Mouse (Mus musculus): Measurements from ENCODE around the gene Myo9b. TPM values are rescaled to one million over a fixed set of nuclear protein-coding genes. Genes with fewer than 3 reads are reported as not detected.
"Not testable (repeated sequence)": the region's sequence is repeated elsewhere in the genome, so short reads cannot be mapped to it uniquely, and the experiment has no call there.

The Myo9b gene
- total RNA-seq (2015; ENCODE audit: low replicate concordance) (8.1 and 13.6 TPM in 2 replicates), total RNA-seq (2017; ENCODE audit: low replicate concordance) (14.5 and 22.6 TPM in 2 replicates)

- ATAC-seq (replicated peaks; ENCODE audit: low FRiP score, poor library complexity, severe bottlenecking): peak; percentile 90
These were observed at the start of gene Myo9b, which contains the start of gene Haus8 for GRCm38 (mm10) chr8:71272286-71273150. Gene Myo9b (plus strand): TSS chr8:71272714. Gene Haus8 (minus strand): TSS chr8:71272934.

DNA sequence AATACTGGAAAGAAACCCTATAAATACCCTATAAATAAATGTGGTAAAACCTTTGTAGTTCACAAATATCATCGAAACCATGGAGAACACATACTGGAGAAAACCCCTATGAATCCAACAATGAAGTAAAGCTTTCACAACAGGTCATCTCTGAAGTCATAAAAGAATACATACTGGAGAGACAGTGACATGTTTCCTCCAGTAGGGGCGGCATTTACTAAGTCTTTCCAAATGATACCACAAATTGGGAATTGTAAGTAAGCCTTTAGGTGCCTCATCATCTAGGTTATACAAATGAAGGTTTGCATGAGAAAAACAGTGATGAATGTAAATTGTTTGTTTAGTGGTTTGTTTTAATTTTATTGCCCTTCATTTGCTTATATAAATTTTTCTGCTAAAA, 48.0 kb upstream of the Myo9b start:
- peak; percentile 74 for ATAC-seq (replicated peaks; ENCODE audit: low FRiP score, poor library complexity, severe bottlenecking)

DNA sequence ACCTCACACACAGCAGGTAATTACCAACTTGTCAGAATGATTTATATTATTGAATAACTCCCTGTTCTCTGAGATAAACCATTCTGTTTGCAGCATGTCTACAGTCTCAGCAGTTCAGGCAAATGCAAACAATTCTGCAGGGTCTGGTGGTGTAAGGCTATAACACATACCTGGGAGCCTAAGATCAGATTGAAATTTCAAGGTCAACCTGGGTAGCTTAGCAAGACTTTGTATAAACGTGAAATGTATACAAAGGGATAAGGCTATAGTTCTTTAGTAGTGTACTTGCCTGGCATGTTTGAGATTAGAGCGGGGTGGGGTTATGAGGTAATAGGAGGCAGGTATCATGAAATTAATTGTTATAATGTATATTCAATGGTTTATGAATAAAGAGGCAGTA, 29.8 kb upstream of the Myo9b start:
- no peak for ATAC-seq (replicated peaks; ENCODE audit: low FRiP score, poor library complexity, severe bottlenecking)

GRCm38 (mm10) chr8:71248203-71248602, 24.3 kb upstream of the Myo9b start:
- ATAC-seq (replicated peaks; ENCODE audit: low FRiP score, poor library complexity, severe bottlenecking): no peak

DNA sequence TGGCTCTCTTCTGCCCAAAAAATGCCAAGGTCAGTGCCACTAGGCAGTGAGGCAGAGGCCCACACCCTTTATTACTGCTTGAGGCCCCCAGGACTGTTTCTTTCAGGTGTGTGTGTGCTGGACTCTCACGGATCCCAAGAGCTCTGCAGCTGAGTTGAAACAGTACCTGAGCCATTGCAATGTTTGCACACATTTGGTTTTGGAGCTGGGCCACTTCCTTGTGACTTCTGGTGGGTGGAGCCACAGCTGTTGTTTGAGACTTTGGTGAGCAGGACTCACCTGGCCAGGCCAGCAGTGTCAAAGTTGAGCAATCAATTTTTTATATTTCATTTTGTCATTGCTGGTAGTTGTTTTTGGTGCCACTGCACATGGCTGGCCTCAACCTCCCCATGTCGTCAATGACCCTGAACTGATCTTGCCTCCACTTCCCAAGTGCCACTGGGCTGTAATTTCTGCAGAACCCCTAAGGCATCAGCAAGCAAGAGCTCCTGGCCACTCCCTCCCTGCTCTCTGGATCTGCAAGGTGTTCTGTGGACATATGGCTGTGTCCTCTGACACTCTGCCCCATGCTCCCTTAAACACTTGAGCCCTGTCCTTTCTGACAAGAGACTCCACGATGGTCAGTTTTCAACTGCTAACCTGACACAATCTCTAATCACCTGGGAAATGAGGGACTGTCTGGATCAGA, 15.8 kb upstream of the Myo9b start:
- no peak for ATAC-seq (replicated peaks; ENCODE audit: low FRiP score, poor library complexity, severe bottlenecking)

GRCm38 (mm10) chr8:71261234-71261633, 11.3 kb upstream of the Myo9b start:
- 0 out of 2 replicates have a peak, but pooled peaks have one; percentile 55 for ATAC-seq (replicated peaks; ENCODE audit: low FRiP score, poor library complexity, severe bottlenecking)

DNA sequence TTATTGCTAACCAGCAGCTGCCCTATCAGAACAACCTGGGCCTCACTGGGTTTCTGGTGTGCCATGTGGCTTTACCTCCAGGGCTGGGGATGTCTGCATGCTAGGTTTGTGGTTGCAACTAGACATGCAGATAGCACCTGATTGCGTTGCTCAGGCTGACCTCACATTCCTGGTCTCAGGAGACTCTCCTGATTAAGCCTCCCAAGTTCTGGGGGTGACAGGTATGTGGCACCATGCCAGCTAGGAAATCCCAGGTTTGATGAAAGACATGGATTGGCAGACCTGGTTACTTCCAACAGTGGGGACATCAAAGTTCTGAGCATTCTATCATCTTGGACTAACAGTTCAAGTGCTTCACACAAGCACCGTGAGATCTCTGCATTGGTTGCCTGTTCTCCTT, 4.8 kb upstream of the Myo9b start:
- ATAC-seq (replicated peaks; ENCODE audit: low FRiP score, poor library complexity, severe bottlenecking): no peak

DNA sequence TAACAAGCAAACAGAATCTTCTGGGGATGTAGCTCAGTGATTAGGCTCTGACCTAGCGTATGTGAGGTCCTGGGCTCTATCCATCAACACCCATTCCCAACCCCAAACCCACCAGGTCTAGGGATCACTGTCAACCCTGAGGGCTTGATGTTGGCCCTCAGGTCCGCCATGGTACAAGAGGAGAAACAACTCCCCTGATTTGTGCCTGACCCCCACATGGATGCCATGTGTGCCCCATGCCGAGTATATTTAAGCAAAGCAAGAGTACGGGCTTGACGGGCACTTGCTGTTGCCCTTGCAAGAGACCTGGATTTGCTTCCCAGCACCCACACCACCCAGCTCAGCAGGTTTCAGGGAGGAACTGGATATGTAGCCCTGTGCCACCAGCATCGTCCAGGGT, 4.2 kb upstream of the Myo9b start:
- ATAC-seq (replicated peaks; ENCODE audit: low FRiP score, poor library complexity, severe bottlenecking): not testable (repeated sequence)

- peak; percentile 17; the same call in 1 of the 2 replicates for ATAC-seq (replicated peaks; ENCODE audit: low FRiP score, poor library complexity, severe bottlenecking)
These were observed 884 bp upstream of the Myo9b start for GRCm38 (mm10) chr8:71271630-71272029.

DNA sequence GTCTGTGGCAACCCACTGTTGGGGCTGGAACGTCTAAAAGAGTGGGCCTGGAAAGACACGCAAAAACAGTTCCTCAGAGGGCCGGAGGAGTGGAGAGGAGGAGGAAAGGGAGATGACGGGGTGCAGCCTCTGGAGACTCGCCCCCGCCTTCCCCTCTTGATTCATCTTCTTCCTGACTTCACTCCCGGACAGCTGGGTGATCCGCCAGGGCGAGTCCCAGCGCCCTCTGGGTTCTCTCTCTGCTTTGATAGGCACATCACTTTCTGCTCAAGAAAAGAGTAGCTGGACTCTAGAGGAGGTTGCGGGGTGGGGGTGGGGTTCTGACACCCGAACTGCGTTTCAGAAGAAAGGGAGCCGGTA, 617 bp downstream of the Myo9b start:
- ATAC-seq (replicated peaks; ENCODE audit: low FRiP score, poor library complexity, severe bottlenecking): peak; percentile 41

DNA sequence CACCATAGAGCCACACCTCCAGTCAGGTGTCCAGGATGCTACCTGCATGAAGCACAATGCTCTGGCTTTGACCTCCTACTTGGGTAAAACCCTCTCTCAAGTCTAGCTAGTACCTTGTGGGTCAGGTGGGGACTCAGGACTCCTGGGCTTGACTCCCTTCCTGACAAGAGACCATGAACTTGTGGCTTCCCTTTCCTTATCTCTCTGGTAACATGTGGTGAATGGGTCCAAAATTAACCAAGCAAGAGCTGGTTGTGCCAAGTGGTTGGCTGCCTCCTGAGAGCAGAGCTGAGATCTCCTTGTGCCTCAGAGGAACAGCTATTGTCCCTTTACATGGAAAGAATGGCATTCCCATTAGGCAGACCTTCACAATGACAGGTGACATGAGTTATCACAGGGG, 2.0 kb downstream of the Myo9b start:
- no peak for ATAC-seq (replicated peaks; ENCODE audit: low FRiP score, poor library complexity, severe bottlenecking)

DNA sequence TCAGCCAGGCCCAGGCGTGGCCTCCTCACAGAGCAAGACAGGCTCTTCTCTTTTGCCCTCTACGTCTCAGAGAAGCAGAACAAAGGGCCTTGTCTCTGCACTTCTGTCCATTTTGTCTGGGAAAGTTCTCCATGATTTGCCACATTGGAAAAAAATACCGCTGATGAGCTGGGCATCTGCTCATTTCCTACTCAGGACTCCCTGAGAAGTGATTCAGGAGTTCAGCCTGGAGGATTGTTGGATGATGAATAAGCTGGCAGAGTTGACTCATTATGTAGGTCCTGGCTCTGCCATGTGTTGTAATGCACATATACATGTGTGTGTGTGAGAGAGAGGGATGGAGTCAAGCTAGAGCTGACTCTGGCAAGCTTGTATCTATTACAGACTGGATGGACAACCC, 3.7 kb downstream of the Myo9b start:
- ATAC-seq (replicated peaks; ENCODE audit: low FRiP score, poor library complexity, severe bottlenecking): no peak

DNA sequence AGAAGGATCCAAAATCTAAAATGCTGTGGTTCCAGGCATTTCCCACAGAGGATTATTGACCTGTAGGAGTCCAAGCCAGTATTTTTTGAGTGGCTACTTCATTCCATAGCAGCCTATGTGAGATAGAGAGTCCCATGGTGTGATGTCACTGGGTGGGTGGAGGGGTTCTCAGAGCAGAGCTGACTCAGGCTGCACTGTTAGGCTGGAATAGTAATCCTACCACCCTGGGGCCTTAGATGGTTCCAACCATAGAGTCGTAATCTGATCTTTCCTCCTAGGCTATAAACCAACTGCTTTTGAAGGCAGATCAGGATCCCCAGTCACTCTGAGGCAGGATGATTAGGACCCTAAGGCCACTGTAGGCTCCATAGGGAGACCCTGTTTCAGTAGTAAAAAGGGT, 6.9 kb downstream of the Myo9b start:
- not testable (repeated sequence) for ATAC-seq (replicated peaks; ENCODE audit: low FRiP score, poor library complexity, severe bottlenecking)

GRCm38 (mm10) chr8:71281731-71282130, 9.2 kb downstream of the Myo9b start:
- ATAC-seq (replicated peaks; ENCODE audit: low FRiP score, poor library complexity, severe bottlenecking): not testable (repeated sequence)

- no peak for ATAC-seq (replicated peaks; ENCODE audit: low FRiP score, poor library complexity, severe bottlenecking)
These were observed 10.1 kb downstream of the Myo9b start for GRCm38 (mm10) chr8:71282621-71283020.

- ATAC-seq (replicated peaks; ENCODE audit: low FRiP score, poor library complexity, severe bottlenecking): not testable (repeated sequence)
These were observed 13.7 kb downstream of the Myo9b start for GRCm38 (mm10) chr8:71286223-71286622.

GRCm38 (mm10) chr8:71288441-71288949, 16.0 kb downstream of the Myo9b start:
- no peak for ATAC-seq (replicated peaks; ENCODE audit: low FRiP score, poor library complexity, severe bottlenecking)

- no peak for ATAC-seq (replicated peaks; ENCODE audit: low FRiP score, poor library complexity, severe bottlenecking)
These were observed 16.6 kb downstream of the Myo9b start for GRCm38 (mm10) chr8:71289098-71289497.

DNA sequence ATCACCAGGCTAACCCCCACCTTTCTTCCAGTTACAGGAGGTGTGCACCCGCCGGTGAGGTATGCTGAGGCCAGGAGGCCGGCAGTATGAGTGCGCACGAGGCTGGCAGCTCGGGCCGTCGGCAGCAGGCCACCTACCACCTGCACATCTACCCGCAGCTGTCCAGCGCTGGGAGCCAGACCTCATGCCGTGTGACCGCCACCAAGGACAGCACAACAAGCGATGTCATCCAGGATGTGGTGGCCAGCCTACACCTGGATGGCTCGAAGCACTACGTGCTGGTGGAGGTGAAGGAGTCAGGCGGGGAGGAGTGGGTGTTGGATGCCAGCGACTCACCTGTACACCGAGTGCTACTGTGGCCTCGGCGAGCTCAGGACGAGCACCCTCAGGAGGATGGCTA, 17.7 kb downstream of the Myo9b start:
- no peak for ATAC-seq (replicated peaks; ENCODE audit: low FRiP score, poor library complexity, severe bottlenecking)

DNA sequence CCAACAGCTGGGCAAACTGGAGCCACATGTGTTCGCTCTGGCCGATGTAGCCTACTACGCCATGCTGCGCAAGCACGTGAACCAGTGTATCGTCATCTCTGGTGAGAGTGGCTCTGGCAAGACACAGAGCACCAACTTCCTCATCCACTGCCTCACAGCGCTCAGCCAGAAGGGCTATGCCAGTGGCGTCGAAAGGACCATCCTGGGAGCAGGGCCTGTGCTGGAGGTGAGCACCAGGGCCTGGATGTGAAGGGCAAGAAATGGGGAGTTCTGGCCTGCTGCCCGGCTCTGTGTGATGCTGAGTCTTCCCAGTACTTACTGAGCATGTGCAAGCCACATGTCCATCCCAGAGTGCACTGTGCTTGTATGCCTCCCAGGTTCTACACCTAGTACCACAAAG, 18.4 kb downstream of the Myo9b start:
- ATAC-seq (replicated peaks; ENCODE audit: low FRiP score, poor library complexity, severe bottlenecking): no peak

- ATAC-seq (replicated peaks; ENCODE audit: low FRiP score, poor library complexity, severe bottlenecking): no peak
These were observed 18.8 kb downstream of the Myo9b start for GRCm38 (mm10) chr8:71291351-71291750.
